17 mouse cellular contexts compared by ENCODE assay signal in genomic region chr2:168143794-168144193, GRCm38 (mm10).
DNase-seq lines count a peak whose midpoint lies in the region; ATAC-seq lines count a peak whose summit lies in the region.
"Had no signal": no experiment of that assay in that cellular context is flagged by ENCODE, and none has a peak within 500 bp of the region (broad histone marks: within the 10 kb centered on the region; RNA-seq: fewer than 3 reads in every experiment).

No protein-coding gene starts in this region.

- WGBS in hindbrain, embryonic 11.5 days = 36% methylated on average over 5 of the region's 5 CpGs
- 51% methylated on average over 5 of the region's 5 CpGs for WGBS in hindbrain, embryonic 10.5 days
- 22% methylated on average over 5 of the region's 5 CpGs for WGBS in midbrain, embryonic 14.5 days

- no peak overlapping the region for H3K4me3 ChIP-seq in hindbrain, embryonic 11.5 days (ENCODE audit: low read depth, low read length)
- H3K4me3 ChIP-seq in hindbrain, embryonic 10.5 days = no peak overlapping the region
- no peak overlapping the region for H3K4me3 ChIP-seq in midbrain, embryonic 14.5 days (replicated peaks; ENCODE audit: low read depth, low read length)
- H3K4me3 ChIP-seq: heart, adult 2 months; liver, embryonic 15.5 days had no signal

- no peak overlapping the region for H3K27ac ChIP-seq in hindbrain, embryonic 11.5 days (ENCODE audit: low read depth, low read length)
- no peak overlapping the region for H3K27ac ChIP-seq in hindbrain, embryonic 10.5 days
- peak overlapping the region; percentile 45; the same call in 1 of the 2 replicates for H3K27ac ChIP-seq in midbrain, embryonic 14.5 days (replicated peaks; ENCODE audit: low read depth, low read length)
- H3K27ac ChIP-seq: heart, adult 2 months; liver, embryonic 15.5 days had no signal

- no peak for ATAC-seq in hindbrain, embryonic 11.5 days (ENCODE audit: low FRiP score)
- ATAC-seq in midbrain, embryonic 14.5 days (ENCODE audit: low FRiP score, low TSS enrichment) = no peak
- ATAC-seq in frontal cortex, adult (ENCODE audit: low TSS enrichment) = no peak
- ATAC-seq: CD4-positive, CD25-positive, alpha-beta regulatory T cell, adult 4 months had no signal

- no peaks in the 10 kb centered on the region for H3K36me3 ChIP-seq in hindbrain, embryonic 11.5 days (ENCODE audit: control insufficient read depth, insufficient read depth, low read length)
- no peaks in the 10 kb centered on the region for H3K36me3 ChIP-seq in hindbrain, embryonic 10.5 days
- H3K36me3 ChIP-seq in midbrain, embryonic 14.5 days (ENCODE audit: control insufficient read depth, insufficient read depth, low read length) = no peaks in the 10 kb centered on the region
- H3K36me3 ChIP-seq: liver, embryonic 15.5 days had no signal

- peak; percentile 60 to 64 for DNase-seq in cerebellum, postnatal 10 days
- no peak for DNase-seq in cerebellum, postnatal 25 days
- DNase-seq in hindbrain, embryonic 11.5 days (ENCODE audit: low spot score) = peak; percentile 24
- no peak for DNase-seq in hindbrain, embryonic 10.5 days (ENCODE audit: low spot score)
- DNase-seq in brain, adult 2 months (ENCODE audit: low read depth, low spot score) = peak; percentile 42
- DNase-seq in midbrain, embryonic 14.5 days = peak; percentile 72
- no peak for DNase-seq in ovary, postnatal 36 days (ENCODE audit: low spot score)
- DNase-seq: cerebellum, adult 11-12 months; gastrocnemius, postnatal 14 days; heart, adult 2 months; kidney, adult 18-20 months; kidney, postnatal 36 days; lung, postnatal 14 days had no signal

- H3K4me1 ChIP-seq in hindbrain, embryonic 11.5 days (replicated peaks; ENCODE audit: control insufficient read depth, insufficient read depth, low read length) = no peaks in the 10 kb centered on the region
- peaks cover 29% of the 10 kb centered on the region for H3K4me1 ChIP-seq in hindbrain, embryonic 10.5 days (replicated peaks)
- no peaks in the 10 kb centered on the region for H3K4me1 ChIP-seq in midbrain, embryonic 14.5 days (ENCODE audit: control insufficient read depth, insufficient read depth, low read length)

- H3K4me2 ChIP-seq in hindbrain, embryonic 11.5 days (replicated peaks; ENCODE audit: low read depth, low read length) = no peak overlapping the region
- no peak overlapping the region for H3K4me2 ChIP-seq in midbrain, embryonic 14.5 days (ENCODE audit: low read length)
- H3K4me2 ChIP-seq: liver, embryonic 15.5 days had no signal

- H3K27me3 ChIP-seq in hindbrain, embryonic 11.5 days (ENCODE audit: control insufficient read depth, insufficient read depth, low read length) = no peaks in the 10 kb centered on the region
- H3K27me3 ChIP-seq in hindbrain, embryonic 10.5 days (ENCODE audit: insufficient read depth, poor library complexity, severe bottlenecking) = no peaks in the 10 kb centered on the region
- no peaks in the 10 kb centered on the region for H3K27me3 ChIP-seq in midbrain, embryonic 14.5 days (ENCODE audit: control insufficient read depth, insufficient read depth, low read length)
- H3K27me3 ChIP-seq: liver, embryonic 15.5 days had no signal

- H3K9me3 ChIP-seq in hindbrain, embryonic 11.5 days (ENCODE audit: control insufficient read depth, low read length) = no peaks in the 10 kb centered on the region
- H3K9me3 ChIP-seq in hindbrain, embryonic 10.5 days = no peaks in the 10 kb centered on the region
- no peaks in the 10 kb centered on the region for H3K9me3 ChIP-seq in midbrain, embryonic 14.5 days (ENCODE audit: control insufficient read depth, low read length)
- H3K9me3 ChIP-seq: G1E; liver, embryonic 15.5 days had no signal

- H3K9ac ChIP-seq in hindbrain, embryonic 11.5 days (ENCODE audit: low read depth, low read length) = no peak overlapping the region
- H3K9ac ChIP-seq in midbrain, embryonic 14.5 days (replicated peaks; ENCODE audit: low read length) = no peak overlapping the region
- H3K9ac ChIP-seq: liver, embryonic 15.5 days had no signal

Comparison
In these comparisons a context has a peak if more than half of its experiments do, and no peak if none do; other contexts are left out.
1. DNase-seq: peak in cerebellum, postnatal 10 days (2 of 2), hindbrain, embryonic 11.5 days (single experiment), brain, adult 2 months (single experiment) and midbrain, embryonic 14.5 days (single experiment); none in cerebellum, postnatal 25 days (0 of 2), hindbrain, embryonic 10.5 days (single experiment) and ovary, postnatal 36 days (single experiment).